Mouse (Mus musculus) monocyte, adult 5-6 weeks (primary cell): ENCODE results near the gene Pnliprp2. TPM values are rescaled to one million over a fixed set of nuclear protein-coding genes. Genes with fewer than 3 reads are reported as not detected.

Experiments
- ATAC-seq: fragments of 153-309, 156-312 bp; replicated peaks from 2 replicates; pipeline ENCODE4 v1.8.0; 2017; ENCODE audit warnings: mild to moderate bottlenecking; ENCODE audit not compliant: low TSS enrichment, insufficient number of reproducible peaks, severe bottlenecking, poor library complexity, low FRiP score
- total RNA-seq: library from RNA; stranded (forward); fragments of 200-1000, 200-491, 200-594 nt; gene quantifications from 3 replicates; pipeline ENCODE4 v1.2.3, GENCODE M21; 2017

Gene Pnliprp2
- total RNA-seq, 1 experiment from 2014 or later = not detected

- ATAC-seq = no peak
Measured at GRCm38 (mm10) chr19:58783938-58784337, 24.4 kb downstream of the Pnliprp2 start.

- no peak for ATAC-seq
Measured at GRCm38 (mm10) chr19:58789194-58789593, 29.7 kb downstream of the Pnliprp2 start.

- no peak for ATAC-seq
Measured at GRCm38 (mm10) chr19:58794284-58794683, 34.8 kb downstream of the Pnliprp2 start, which contains the start of gene 1700019N19Rik. 1700019N19Rik (minus strand) TSS chr19:58794461.

GRCm38 (mm10) chr19:58795114-58795669 is 35.7 kb downstream of the Pnliprp2 start:
- no peak for ATAC-seq

- no peak for ATAC-seq
Measured at GRCm38 (mm10) chr19:58805191-58805779, 45.8 kb downstream of the Pnliprp2 start.

- ATAC-seq = no peak
Measured at GRCm38 (mm10) chr19:58806364-58806763, 46.8 kb downstream of the Pnliprp2 start.

- no peak for ATAC-seq
Measured at GRCm38 (mm10) chr19:58808864-58809263, 49.3 kb downstream of the Pnliprp2 start.

- ATAC-seq = no peak
Measured at GRCm38 (mm10) chr19:58810536-58810935, 51.0 kb downstream of the Pnliprp2 start.

GRCm38 (mm10) chr19:58815179-58815922 is 55.8 kb downstream of the Pnliprp2 start:
- no peak for ATAC-seq

GRCm38 (mm10) chr19:58816453-58817041 is 57.0 kb downstream of the Pnliprp2 start:
- ATAC-seq = no peak

GRCm38 (mm10) chr19:58817398-58817797 is 57.9 kb downstream of the Pnliprp2 start:
- no peak for ATAC-seq

- no peak for ATAC-seq
Measured at GRCm38 (mm10) chr19:58818571-58819415, 59.3 kb downstream of the Pnliprp2 start.

- no peak for ATAC-seq
Measured at GRCm38 (mm10) chr19:58822454-58823200, 63.1 kb downstream of the Pnliprp2 start.

GRCm38 (mm10) chr19:58823301-58823700 is 63.8 kb downstream of the Pnliprp2 start:
- ATAC-seq = no peak

- no peak for ATAC-seq
Measured at GRCm38 (mm10) chr19:58824316-58824715, 64.8 kb downstream of the Pnliprp2 start.
